Mouse (Mus musculus) erythroblast, embryonic 14.5 days (primary cell): ENCODE measurements around the gene Gm10135. TPM values are rescaled to one million over a fixed set of nuclear protein-coding genes. Genes with fewer than 3 reads are reported as not detected.
"Not testable (repeated sequence)": the region's sequence is repeated elsewhere in the genome, so short reads cannot be mapped to it uniquely, and the experiment has no call there.

ENCODE experiments used
- H3K27me3 ChIP-seq: 2 replicates; pipeline ENCODE4 v1.6.1; 2012; ENCODE audit warnings: inconsistent platforms; ENCODE audit not compliant: control insufficient read depth
- H3K36me3 ChIP-seq: 2 replicates; pipeline ENCODE4 v1.6.1; 2012; ENCODE audit warnings: mild to moderate bottlenecking, inconsistent platforms; ENCODE audit not compliant: control insufficient read depth
- H3K4me1 ChIP-seq: 2 replicates; pipeline ENCODE4 v1.6.1; 2012; ENCODE audit warnings: inconsistent platforms; ENCODE audit not compliant: control insufficient read depth
- H3K4me3 ChIP-seq: replicated peaks from 2 replicates; pipeline ENCODE3; 2012; ENCODE audit warnings: moderate library complexity, mild to moderate bottlenecking, inconsistent platforms
- H3K9me3 ChIP-seq: 2 replicates; pipeline ENCODE4 v1.6.1; 2012; ENCODE audit warnings: low read length, inconsistent platforms, mixed read lengths; ENCODE audit not compliant: control insufficient read depth
- GATA1 ChIP-seq: IDR thresholded peaks from 2 replicates; pipeline ENCODE4 v1.6.1; 2012; ENCODE audit warnings: low read length, inconsistent platforms, mixed read lengths
- TAL1 ChIP-seq: IDR thresholded peaks from 3 replicates; pipeline ENCODE4 v1.6.1; 2012; ENCODE audit warnings: low read length, inconsistent platforms, mixed read lengths
- polyA plus RNA-seq: library from polyadenylated mRNA; stranded (reverse); fragments of >175 nt; gene quantifications from 2 replicates; pipeline ENCODE4 v1.2.3, GENCODE M21; 2012

The Gm10135 gene
- polyA plus RNA-seq, 1 experiment, result not detected

DNA sequence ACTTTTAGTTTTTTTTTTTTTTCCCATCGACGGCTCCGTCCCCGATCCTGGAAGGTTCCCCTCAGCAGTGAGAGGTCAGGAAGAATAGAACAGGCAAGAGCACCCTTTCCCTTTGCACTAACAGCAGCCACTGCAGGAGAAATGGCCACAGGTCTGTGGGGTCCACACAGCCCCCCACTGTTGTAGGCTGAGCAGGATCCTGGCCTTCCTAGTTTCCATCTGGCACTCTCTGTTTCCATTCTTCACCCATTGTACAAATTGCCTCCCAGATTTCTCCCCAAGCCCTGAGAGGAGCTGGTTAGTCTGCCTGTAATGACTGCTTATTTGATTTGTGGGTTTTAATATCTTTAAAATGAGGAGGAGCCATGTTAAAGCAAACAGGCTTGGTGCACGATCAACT, 29.5 kb upstream of the Gm10135 start:
- TF ChIP-seq TAL1, result no peak
- no peak for TF ChIP-seq GATA1
- H3K27me3 ChIP-seq, result peaks cover 47% of the 10 kb centered on the region
- H3K9me3 ChIP-seq, result peaks cover 4% of the 10 kb centered on the region; the same call in 1 of the 2 replicates
- peaks cover 2% of the 10 kb centered on the region for H3K4me1 ChIP-seq
- no peaks in the 10 kb centered on the region for H3K36me3 ChIP-seq
- H3K4me3 ChIP-seq, result no peak overlapping the region

DNA sequence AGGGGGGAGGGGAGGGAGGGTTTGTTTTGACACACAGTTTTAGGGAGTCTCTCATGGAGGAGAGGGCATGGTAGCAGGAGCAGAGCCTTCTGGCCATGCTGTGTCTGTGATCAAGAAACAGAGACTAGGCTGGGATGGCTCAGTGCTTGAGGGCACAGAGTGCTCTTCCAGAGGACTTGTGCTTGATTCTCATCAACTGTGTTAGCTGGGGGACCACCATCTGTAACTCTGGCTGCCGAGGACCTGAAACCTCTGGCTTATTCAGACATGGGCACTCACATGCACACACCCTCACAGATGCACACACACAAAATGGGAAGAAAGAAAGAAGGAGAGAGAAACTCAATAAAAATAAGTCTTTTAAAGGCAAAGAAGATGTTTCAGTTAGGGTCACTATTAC, 24.0 kb upstream of the Gm10135 start:
- not testable (repeated sequence) for H3K27me3 ChIP-seq, H3K9me3 ChIP-seq, H3K36me3 ChIP-seq, H3K4me1 ChIP-seq, H3K4me3 ChIP-seq

DNA sequence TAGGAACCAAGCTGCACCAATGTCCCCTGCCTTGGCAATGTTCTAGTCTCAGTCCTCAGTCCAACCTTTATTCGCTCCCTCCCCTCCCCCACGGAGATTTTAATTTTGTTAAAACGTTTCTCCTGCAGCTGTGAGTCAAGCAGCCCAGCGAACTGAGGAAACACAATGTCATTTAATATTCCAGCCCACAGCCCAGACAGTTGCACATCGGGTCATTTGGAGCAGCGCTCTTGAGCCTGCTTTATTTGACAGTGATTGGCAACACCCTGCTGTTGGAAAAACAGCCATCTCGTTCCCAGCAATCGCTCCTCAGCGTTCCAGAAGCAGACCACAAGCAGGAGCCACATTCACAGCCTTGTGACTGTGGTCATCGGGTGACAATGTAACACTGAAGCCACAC, 20.9 kb upstream of the Gm10135 start:
- no peaks in the 10 kb centered on the region for H3K9me3 ChIP-seq
- no peaks in the 10 kb centered on the region for H3K36me3 ChIP-seq
- H3K4me1 ChIP-seq, result no peaks in the 10 kb centered on the region
- H3K27me3 ChIP-seq, result no peaks in the 10 kb centered on the region
- TF ChIP-seq TAL1 (no peak), GATA1 (no peak)
- H3K4me3 ChIP-seq, result no peak overlapping the region

DNA sequence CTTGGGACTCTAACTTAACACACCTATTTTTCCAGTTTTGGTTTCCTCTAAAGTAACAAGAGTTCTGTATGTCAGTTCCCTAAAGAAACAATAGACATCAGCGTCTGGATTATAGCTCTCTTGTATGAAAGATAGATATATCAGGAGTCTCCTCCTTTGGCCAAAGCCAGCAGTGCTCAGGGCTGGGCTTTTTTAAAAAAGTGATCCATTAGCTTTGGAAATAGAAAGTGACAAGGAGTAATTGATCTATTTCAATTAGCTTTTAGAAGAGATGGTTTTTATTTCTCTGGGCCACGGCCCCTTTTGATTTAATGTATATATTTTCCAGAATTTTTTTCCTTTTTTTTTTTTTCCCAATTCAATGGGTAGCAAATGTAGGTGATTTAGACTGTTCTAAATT, 20.4 kb upstream of the Gm10135 start:
- no peak overlapping the region for H3K4me3 ChIP-seq
- TF ChIP-seq GATA1, result no peak
- no peak for TF ChIP-seq TAL1
- H3K4me1 ChIP-seq, result no peaks in the 10 kb centered on the region
- no peaks in the 10 kb centered on the region for H3K27me3 ChIP-seq
- H3K9me3 ChIP-seq, result no peaks in the 10 kb centered on the region
- no peaks in the 10 kb centered on the region for H3K36me3 ChIP-seq

DNA sequence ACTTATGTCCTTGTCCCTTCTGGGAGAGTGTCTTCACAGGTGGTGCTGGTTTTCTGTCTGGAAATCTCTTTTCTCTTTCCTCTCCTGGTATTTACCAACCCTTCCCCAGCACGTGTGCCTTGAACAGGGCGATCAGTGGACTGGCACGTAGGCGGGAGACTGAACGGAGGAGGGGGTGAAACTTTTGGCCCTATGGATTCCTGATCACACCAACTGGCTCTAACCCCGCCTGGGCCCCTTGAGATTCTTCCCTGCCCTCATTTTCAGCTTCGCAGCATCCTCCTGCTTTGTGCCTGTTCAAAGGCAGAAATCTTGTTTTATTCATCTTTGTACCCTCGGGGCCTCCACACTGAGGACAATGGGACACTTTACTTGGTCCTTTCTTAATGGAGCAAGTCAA, 19.9 kb upstream of the Gm10135 start:
- Histone ChIP-seq H3K4me1 (no peaks in the 10 kb centered on the region), H3K27me3 (no peaks in the 10 kb centered on the region), H3K36me3 (no peaks in the 10 kb centered on the region), H3K4me3 (no peak overlapping the region), H3K9me3 (no peaks in the 10 kb centered on the region)
- TF ChIP-seq TAL1, result no peak
- TF ChIP-seq GATA1, result no peak

DNA sequence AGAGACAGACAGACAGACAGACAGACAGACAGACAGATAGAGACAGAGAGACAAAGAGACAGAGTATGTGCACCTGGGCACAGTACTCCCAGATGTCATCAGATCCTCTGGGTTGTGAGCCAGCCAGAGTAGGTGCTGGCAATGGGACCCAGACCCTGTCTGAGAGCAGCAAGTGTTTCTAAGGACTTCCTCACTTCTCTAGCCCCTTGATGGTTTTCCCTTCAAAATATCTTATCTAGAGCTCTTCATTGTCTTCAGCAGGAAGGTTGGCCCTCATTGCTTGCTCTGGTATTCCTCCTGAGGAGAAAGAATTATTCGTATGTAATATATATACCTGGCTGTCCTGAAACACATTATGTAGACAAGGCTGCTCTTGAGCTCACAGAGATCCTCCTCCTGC, 18.0 kb upstream of the Gm10135 start:
- H3K9me3 ChIP-seq, result no peaks in the 10 kb centered on the region
- H3K4me3 ChIP-seq, result no peak overlapping the region
- H3K4me1 ChIP-seq, result no peaks in the 10 kb centered on the region
- no peaks in the 10 kb centered on the region for H3K27me3 ChIP-seq
- no peaks in the 10 kb centered on the region for H3K36me3 ChIP-seq
- TF ChIP-seq TAL1, result no peak
- TF ChIP-seq GATA1, result no peak

DNA sequence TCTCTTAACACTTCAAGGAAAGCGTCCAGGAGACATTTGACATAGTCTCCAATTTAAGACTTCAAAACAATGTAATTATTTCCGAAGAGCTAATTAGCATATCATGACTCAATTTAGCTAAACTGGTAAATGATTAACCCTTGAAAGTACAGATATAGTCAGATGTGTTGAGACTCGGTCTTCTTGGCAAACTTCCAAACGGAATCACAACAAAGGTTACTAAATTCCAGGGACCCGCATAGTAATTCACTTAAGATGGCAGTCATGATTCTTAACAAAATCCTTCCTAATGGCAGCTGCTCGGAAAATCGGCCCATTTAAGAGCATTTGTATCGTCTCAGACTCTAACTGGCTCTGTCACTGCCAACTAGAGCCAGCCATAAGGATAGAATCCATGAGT, 15.3 kb upstream of the Gm10135 start:
- TF ChIP-seq GATA1 (no peak), TAL1 (no peak)
- Histone ChIP-seq H3K4me1 (no peaks in the 10 kb centered on the region), H3K4me3 (no peak overlapping the region), H3K9me3 (no peaks in the 10 kb centered on the region), H3K36me3 (no peaks in the 10 kb centered on the region), H3K27me3 (no peaks in the 10 kb centered on the region)

DNA sequence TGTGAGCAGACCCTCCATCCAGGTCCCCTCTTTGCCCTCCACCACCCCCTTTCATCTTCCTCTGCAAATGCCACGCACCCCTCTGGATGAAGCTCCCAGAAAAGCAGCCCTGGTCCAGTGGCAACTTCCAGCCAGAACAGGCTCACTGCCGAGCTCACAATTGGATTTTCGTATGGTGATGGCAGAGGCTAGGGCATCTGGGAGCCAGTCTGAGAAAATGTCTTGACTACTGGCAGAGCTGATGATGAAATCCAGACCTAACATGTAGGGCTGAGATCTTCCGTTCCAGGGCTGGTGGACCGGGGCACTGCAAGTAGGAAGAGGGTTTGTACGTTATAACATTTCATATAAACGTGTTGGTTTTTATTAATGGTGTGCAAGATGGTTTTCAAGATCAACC, 13.3 kb upstream of the Gm10135 start:
- Histone ChIP-seq H3K4me1 (no peaks in the 10 kb centered on the region), H3K36me3 (no peaks in the 10 kb centered on the region), H3K27me3 (no peaks in the 10 kb centered on the region), H3K4me3 (no peak overlapping the region), H3K9me3 (no peaks in the 10 kb centered on the region)
- TF ChIP-seq GATA1 (no peak), TAL1 (no peak)

DNA sequence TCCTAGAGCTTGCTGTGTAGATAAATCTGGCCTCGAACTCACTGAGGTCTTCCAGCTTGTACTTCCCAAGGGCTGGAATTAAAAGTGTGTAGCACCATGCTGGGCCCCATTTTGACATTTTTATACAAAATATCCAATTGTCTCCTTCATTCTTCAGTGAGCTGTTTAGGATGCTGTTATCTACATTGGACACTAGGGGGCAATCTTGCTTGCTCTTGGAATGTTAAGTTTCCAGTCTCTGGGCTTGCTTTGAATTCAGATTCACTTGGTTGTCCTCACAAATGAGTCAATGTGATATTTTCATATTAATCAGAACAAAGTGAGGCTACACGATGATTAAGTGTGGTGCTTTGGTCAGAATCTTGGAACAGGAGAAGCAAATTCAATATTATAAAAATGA, 9.6 kb upstream of the Gm10135 start:
- TF ChIP-seq GATA1 (no peak), TAL1 (no peak)
- peaks cover 2% of the 10 kb centered on the region for H3K36me3 ChIP-seq
- H3K4me3 ChIP-seq, result no peak overlapping the region
- H3K27me3 ChIP-seq, result no peaks in the 10 kb centered on the region
- no peaks in the 10 kb centered on the region for H3K4me1 ChIP-seq
- H3K9me3 ChIP-seq, result no peaks in the 10 kb centered on the region

DNA sequence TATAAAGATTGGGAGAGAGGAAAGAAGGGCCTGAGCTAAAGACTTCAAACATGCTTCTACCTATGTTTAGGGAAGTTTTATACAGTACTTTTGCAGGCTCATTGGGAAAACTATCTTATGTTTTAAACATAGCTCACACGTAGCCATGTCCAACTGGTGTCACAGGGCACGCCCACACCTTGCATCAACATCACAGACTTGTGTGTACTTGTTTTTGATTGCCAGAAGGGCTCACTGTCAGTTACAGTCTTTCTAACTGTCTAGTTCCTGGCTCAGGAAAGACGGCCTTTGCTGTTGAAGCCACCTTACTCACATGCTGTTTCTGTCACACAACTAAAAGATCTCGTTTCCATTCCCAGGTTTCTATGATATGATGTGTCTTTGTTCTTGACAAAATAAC, 2.0 kb upstream of the Gm10135 start:
- Histone ChIP-seq H3K36me3 (peaks cover 6% of the 10 kb centered on the region), H3K4me1 (no peaks in the 10 kb centered on the region), H3K27me3 (no peaks in the 10 kb centered on the region), H3K9me3 (no peaks in the 10 kb centered on the region), H3K4me3 (no peak overlapping the region)
- no peak for TF ChIP-seq TAL1
- no peak for TF ChIP-seq GATA1

DNA sequence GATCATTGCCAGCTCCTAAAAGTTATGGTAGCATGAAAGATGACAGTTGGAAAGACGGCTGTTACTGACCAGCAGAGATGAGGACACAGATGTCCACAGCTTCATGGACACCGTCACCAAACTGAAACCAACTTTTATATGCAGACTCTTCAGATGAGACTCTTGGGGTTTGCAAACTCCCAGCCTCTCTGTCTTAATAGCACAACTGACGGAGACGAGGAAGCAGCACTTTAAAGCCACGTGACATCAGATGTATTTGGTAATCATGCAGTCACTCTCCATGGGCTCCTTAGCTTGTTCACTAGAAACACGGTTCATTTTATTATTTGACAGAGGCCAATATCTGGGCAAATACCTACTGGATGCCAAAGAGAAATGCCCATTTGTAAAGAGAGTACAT, 1.5 kb upstream of the Gm10135 start:
- TF ChIP-seq TAL1 (no peak), GATA1 (no peak)
- Histone ChIP-seq H3K9me3 (no peaks in the 10 kb centered on the region), H3K4me3 (no peak overlapping the region), H3K4me1 (no peaks in the 10 kb centered on the region), H3K36me3 (peaks cover 6% of the 10 kb centered on the region), H3K27me3 (no peaks in the 10 kb centered on the region)
